Mouse (Mus musculus) left cerebral cortex, adult 6 months (tissue): ENCODE data around the gene Catsper2. TPM values are rescaled to one million over a fixed set of nuclear protein-coding genes. Genes with fewer than 3 reads are reported as not detected.

ENCODE experiments used
- long read RNA-seq, 2 experiments: library from polyadenylated mRNA; unstranded; transcript quantifications; one replicate each; pipeline ENCODE4 v2.0.0; 2019 to 2020
- polyA plus RNA-seq: library from polyadenylated mRNA; unstranded; fragments of <200 nt; fragmentation: Nextera tagmentation; gene quantifications from 2 replicates; pipeline ENCODE4 v1.2.3, GENCODE M21; 2021

Catsper2 gene
- polyA plus RNA-seq = 0.81 and 1.7 TPM in 2 replicates
- long read RNA-seq, experiment 1, partial matches to known transcripts = 3 of 14 reads
- long read RNA-seq, experiment 1, other reads (novel, unspliced or antisense) = 10 of 14 reads
- long read RNA-seq, experiment 2 = 0 reads

DNA sequence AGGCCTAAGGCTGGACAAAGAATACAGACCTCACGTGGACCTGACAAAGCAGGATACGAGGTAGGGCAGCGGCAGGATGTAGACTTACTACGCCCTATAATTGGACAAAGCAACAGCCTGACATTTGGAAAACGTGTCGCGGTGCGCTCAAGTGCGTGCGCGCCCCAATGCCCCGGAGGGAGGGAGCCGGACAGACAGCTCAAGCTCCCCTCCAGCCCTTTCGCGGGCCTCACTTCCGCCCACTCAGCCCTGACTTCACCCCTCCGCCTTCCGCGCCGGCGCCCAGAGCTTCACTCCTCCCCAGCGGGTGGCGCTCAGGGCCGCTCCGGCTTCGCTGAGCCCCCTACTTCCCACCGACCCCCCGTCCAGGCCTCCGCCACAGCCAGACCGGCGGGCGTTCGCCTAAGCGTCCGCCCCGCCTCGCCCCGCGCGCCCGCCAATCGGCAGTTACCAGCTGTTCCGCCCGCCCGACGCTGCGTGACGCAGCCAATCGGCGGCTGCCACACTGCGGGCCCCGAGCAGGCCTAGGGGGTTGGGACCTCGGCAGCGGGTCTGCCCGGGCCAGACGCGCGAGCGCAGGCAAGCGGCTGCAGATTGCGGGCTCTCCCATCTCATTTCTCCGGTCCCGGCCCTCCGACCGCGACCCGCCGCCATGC is at the start of gene Catsper2, which contains the start of gene Pdia3:
Catsper2 (minus strand) TSS at position 406 of the 656 bp plus-strand sequence.
Pdia3 (plus strand) TSS at position 389 of the 656 bp plus-strand sequence.

GRCm38 (mm10) chr2:121456692-121457642 is 43.4 kb upstream of the Catsper2 start, which contains the start of gene Serinc4:
Gene Serinc4 (minus strand): TSS chr2:121456781.

GRCm38 (mm10) chr2:121452990-121453389 is 39.4 kb upstream of the Catsper2 start, which contains the start of gene Hypk:
Gene Hypk (plus strand): TSS chr2:121453290.

GRCm38 (mm10) chr2:121448739-121449535 is 35.3 kb upstream of the Catsper2 start, which contains the start of gene Serf2:
Gene Serf2 (plus strand): TSS chr2:121449195.

DNA sequence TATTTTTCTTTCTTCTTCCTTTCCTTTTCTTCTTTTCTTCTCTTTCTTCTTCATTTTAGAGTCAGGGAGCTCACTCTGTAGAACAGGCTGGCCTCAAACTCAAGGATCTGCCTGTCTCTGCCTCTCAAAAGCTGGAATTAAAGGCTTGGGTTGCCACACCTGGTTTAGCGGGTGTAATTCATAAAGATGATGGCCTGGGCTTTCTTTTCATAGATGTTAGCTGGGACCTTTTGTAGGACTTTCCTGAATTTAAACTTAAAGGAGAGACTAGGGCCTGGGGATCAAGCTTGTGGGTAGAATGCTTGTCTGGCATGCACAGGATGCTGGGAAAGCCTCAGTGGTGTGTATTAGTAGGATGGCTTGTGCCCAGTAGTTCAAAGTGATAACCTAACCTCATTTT is 30.6 kb upstream of the Catsper2 start, which contains the start of gene Ell3:
Ell3 (minus strand) TSS at position 101 of the 400 bp plus-strand sequence.

GRCm38 (mm10) chr2:121386961-121387575 is 26.5 kb downstream of the Catsper2 start, which contains the start of gene Strc:
Gene Strc (minus strand): TSS chr2:121387168.

GRCm38 (mm10) chr2:121357494-121357893 is 56.1 kb downstream of the Catsper2 start, which contains the start of gene Ckmt1:
Gene Ckmt1 (plus strand): TSS chr2:121357714.

GRCm38 (mm10) chr2:121354820-121355592 is 58.6 kb downstream of the Catsper2 start, which contains the start of gene Ppip5k1:
Gene Ppip5k1 (minus strand): TSS chr2:121355396.

Other genes with a start within 250 kb of the Catsper2 start
- 10.3 and 12.6 TPM in 2 replicates for gene Tubgcp4, start 243.1 kb downstream of the Catsper2 start, polyA plus RNA-seq
- gene Zscan29, start 242.7 kb downstream of the Catsper2 start, polyA plus RNA-seq = 2.0 and 2.3 TPM in 2 replicates
- gene Trp53bp1, start 142.4 kb downstream of the Catsper2 start, polyA plus RNA-seq = 20.2 and 28.1 TPM in 2 replicates
- 116 and 149 TPM in 2 replicates for gene Map1a, start 124.2 kb downstream of the Catsper2 start, polyA plus RNA-seq
- gene Ppip5k1, start 58.4 kb downstream of the Catsper2 start, polyA plus RNA-seq = 24.7 and 28.6 TPM in 2 replicates
- gene Ckmt1, start 56.1 kb downstream of the Catsper2 start, polyA plus RNA-seq = 304 and 453 TPM in 2 replicates
- 0.04 TPM in 1 of 2 replicates, not detected in the other for gene Strc, start 26.6 kb downstream of the Catsper2 start, polyA plus RNA-seq
- 77.7 and 103 TPM in 2 replicates for gene Pdia3, start within 50 bp of the Catsper2 start, polyA plus RNA-seq
- gene Ell3, start 30.5 kb upstream of the Catsper2 start, polyA plus RNA-seq = 0.90 and 1.5 TPM in 2 replicates
- 612 and 693 TPM in 2 replicates for gene Serf2, start 35.4 kb upstream of the Catsper2 start, polyA plus RNA-seq
- 97.5 and 119 TPM in 2 replicates for gene Hypk, start 39.5 kb upstream of the Catsper2 start, polyA plus RNA-seq
- 0.21 TPM in 1 of 2 replicates, not detected in the other for gene Serinc4, start 43.0 kb upstream of the Catsper2 start, polyA plus RNA-seq
- gene Mfap1b, start 60.3 kb upstream of the Catsper2 start, polyA plus RNA-seq = 37.3 and 49.3 TPM in 2 replicates
- gene Mfap1a, start 92.9 kb upstream of the Catsper2 start, polyA plus RNA-seq = 11.3 and 13.6 TPM in 2 replicates
- gene Wdr76, start 92.9 kb upstream of the Catsper2 start, polyA plus RNA-seq = 1.5 and 1.7 TPM in 2 replicates